Mouse (Mus musculus) intestine, postnatal 0 days (tissue): ENCODE measurements around the gene Gsto2. TPM values are rescaled to one million over a fixed set of nuclear protein-coding genes. Genes with fewer than 3 reads are reported as not detected.

ENCODE experiments used
- ATAC-seq: fragments of 200-750 bp; cut with Nextera tagmentation; 2 replicates; pipeline ENCODE4 v1.8.0; 2017; ENCODE audit warnings: mild to moderate bottlenecking, moderate TSS enrichment, moderate library complexity
- H3K27ac ChIP-seq: fragments of 300-500 bp; sonication (generic); 2 replicates; pipeline ENCODE4 v1.5.1; 2014; ENCODE audit warnings: mild to moderate bottlenecking, low read depth, low read length, moderate library complexity
- H3K27me3 ChIP-seq: fragments of 300-500 bp; sonication (generic); replicated peaks from 2 replicates; pipeline ENCODE4 v1.6.1; 2014; ENCODE audit warnings: low read length, mixed read lengths; ENCODE audit not compliant: control insufficient read depth, insufficient read depth
- H3K36me3 ChIP-seq: fragments of 300-500 bp; sonication (generic); 2 replicates; pipeline ENCODE4 v1.6.1; 2014; ENCODE audit warnings: mild to moderate bottlenecking, moderate library complexity; ENCODE audit not compliant: control insufficient read depth, insufficient read depth
- H3K4me1 ChIP-seq: fragments of 300-500 bp; sonication (generic); replicated peaks from 2 replicates; pipeline ENCODE4 v1.6.1; 2014; ENCODE audit warnings: antibody characterized with exemption, low read length, mixed read lengths; ENCODE audit not compliant: control insufficient read depth, insufficient read depth
- H3K4me2 ChIP-seq: fragments of 300-500 bp; sonication (generic); replicated peaks from 2 replicates; pipeline ENCODE4 v1.6.1; 2014; ENCODE audit warnings: low read depth, mild to moderate bottlenecking, moderate library complexity
- H3K4me3 ChIP-seq: fragments of 300-500 bp; sonication (generic); 2 replicates; pipeline ENCODE4 v1.5.1; 2014; ENCODE audit warnings: low read depth, low read length
- H3K9ac ChIP-seq: fragments of 300-500 bp; sonication (generic); 2 replicates; pipeline ENCODE4 v1.6.1; 2014; ENCODE audit warnings: mild to moderate bottlenecking, low read depth, low read length
- H3K9me3 ChIP-seq: fragments of 300-500 bp; sonication (generic); 2 replicates; pipeline ENCODE4 v1.6.1; 2016; ENCODE audit warnings: mixed run types; ENCODE audit not compliant: control insufficient read depth
- CTCF ChIP-seq: sonication (generic); IDR thresholded peaks from 2 replicates; pipeline ENCODE4 v1.5.1; 2016; ENCODE audit warnings: low read depth, mild to moderate bottlenecking, control low read depth, antibody characterized with exemption, moderate library complexity
- WGBS: fragments of 180-500 bp; shearing (Covaris S2); extraction: QIAGEN DNeasy Blood & Tissue Kit; methylation state at CpG from one replicate; pipeline ENCODE4 v1.1.7; 2014; 5-methylcytosine and 5-hydroxymethylcytosine counted together
- polyA plus RNA-seq: library from polyadenylated mRNA; unstranded; fragments of >200 nt; fragmentation: Nextera tagmentation; extraction: Ambion mirVana; gene quantifications from 2 replicates; pipeline ENCODE4 v1.2.1, GENCODE M21; 2015

Gene Gsto2
- polyA plus RNA-seq, 1 experiment from 2014 or later: 0.95 TPM

GRCm38 (mm10) chr19:47881538-47881937 lies 16.2 kb downstream of the Gsto2 start:
- H3K9ac ChIP-seq: no peak overlapping the region
- H3K4me1 ChIP-seq: no peaks in the 10 kb centered on the region
- TF ChIP-seq CTCF: no peak
- no peaks in the 10 kb centered on the region for H3K36me3 ChIP-seq
- no peaks in the 10 kb centered on the region for H3K27me3 ChIP-seq
- H3K27ac ChIP-seq: no peak overlapping the region
- no peak for ATAC-seq
- H3K4me3 ChIP-seq: no peak overlapping the region
- H3K9me3 ChIP-seq: no peaks in the 10 kb centered on the region
- no peak overlapping the region for H3K4me2 ChIP-seq
- 74% methylated on average over 7 of the region's 7 CpGs for WGBS

- Histone ChIP-seq H3K36me3 (no peaks in the 10 kb centered on the region), H3K9ac (no peak overlapping the region), H3K9me3 (no peaks in the 10 kb centered on the region), H3K27me3 (no peaks in the 10 kb centered on the region), H3K27ac (no peak overlapping the region), H3K4me1 (no peaks in the 10 kb centered on the region), H3K4me3 (no peak overlapping the region), H3K4me2 (no peak overlapping the region)
- peak; percentile 100 for TF ChIP-seq CTCF
- WGBS: 21% methylated on average over 11 of the region's 11 CpGs
- no peak for ATAC-seq
Measured at GRCm38 (mm10) chr19:47882151-47882881, 17.0 kb downstream of the Gsto2 start.

GRCm38 (mm10) chr19:47882882-47883254 lies 17.5 kb downstream of the Gsto2 start:
- no peak overlapping the region for H3K4me2 ChIP-seq
- H3K9me3 ChIP-seq: no peaks in the 10 kb centered on the region
- no peak overlapping the region for H3K4me3 ChIP-seq
- no peak overlapping the region for H3K9ac ChIP-seq
- no peak overlapping the region for H3K27ac ChIP-seq
- no peak for TF ChIP-seq CTCF
- no peak for ATAC-seq
- no peaks in the 10 kb centered on the region for H3K27me3 ChIP-seq
- H3K36me3 ChIP-seq: no peaks in the 10 kb centered on the region
- 59% methylated on average over 9 of the region's 9 CpGs for WGBS
- no peaks in the 10 kb centered on the region for H3K4me1 ChIP-seq

GRCm38 (mm10) chr19:47884296-47885085 lies 19.2 kb downstream of the Gsto2 start:
- Histone ChIP-seq H3K27me3 (no peaks in the 10 kb centered on the region), H3K4me2 (no peak overlapping the region), H3K9me3 (no peaks in the 10 kb centered on the region), H3K36me3 (no peaks in the 10 kb centered on the region), H3K27ac (no peak overlapping the region), H3K4me3 (no peak overlapping the region), H3K4me1 (no peaks in the 10 kb centered on the region), H3K9ac (no peak overlapping the region)
- TF ChIP-seq CTCF: no peak
- no peak for ATAC-seq
- 73% methylated on average over 13 of the region's 13 CpGs for WGBS

- Histone ChIP-seq H3K27ac (no peak overlapping the region), H3K9me3 (no peaks in the 10 kb centered on the region), H3K4me3 (no peak overlapping the region), H3K9ac (no peak overlapping the region), H3K36me3 (no peaks in the 10 kb centered on the region), H3K4me1 (no peaks in the 10 kb centered on the region), H3K27me3 (no peaks in the 10 kb centered on the region), H3K4me2 (no peak overlapping the region)
- 57% methylated on average over 7 of the region's 7 CpGs for WGBS
- no peak for ATAC-seq
- TF ChIP-seq CTCF: no peak
Measured at GRCm38 (mm10) chr19:47885191-47885743, 19.9 kb downstream of the Gsto2 start.

GRCm38 (mm10) chr19:47885886-47886285 lies 20.6 kb downstream of the Gsto2 start:
- Histone ChIP-seq H3K36me3 (no peaks in the 10 kb centered on the region), H3K9me3 (no peaks in the 10 kb centered on the region), H3K27ac (no peak overlapping the region), H3K9ac (no peak overlapping the region), H3K4me1 (0 out of 2 replicates have a peak, but pooled peaks cover 2% of the 10 kb centered on the region), H3K4me2 (no peak overlapping the region), H3K27me3 (no peaks in the 10 kb centered on the region), H3K4me3 (no peak overlapping the region)
- no peak for ATAC-seq
- TF ChIP-seq CTCF: no peak
- 73% methylated on average over 11 of the region's 11 CpGs for WGBS
